ENCODE assay signal across 21 mouse cellular contexts in the genomic region with DNA sequence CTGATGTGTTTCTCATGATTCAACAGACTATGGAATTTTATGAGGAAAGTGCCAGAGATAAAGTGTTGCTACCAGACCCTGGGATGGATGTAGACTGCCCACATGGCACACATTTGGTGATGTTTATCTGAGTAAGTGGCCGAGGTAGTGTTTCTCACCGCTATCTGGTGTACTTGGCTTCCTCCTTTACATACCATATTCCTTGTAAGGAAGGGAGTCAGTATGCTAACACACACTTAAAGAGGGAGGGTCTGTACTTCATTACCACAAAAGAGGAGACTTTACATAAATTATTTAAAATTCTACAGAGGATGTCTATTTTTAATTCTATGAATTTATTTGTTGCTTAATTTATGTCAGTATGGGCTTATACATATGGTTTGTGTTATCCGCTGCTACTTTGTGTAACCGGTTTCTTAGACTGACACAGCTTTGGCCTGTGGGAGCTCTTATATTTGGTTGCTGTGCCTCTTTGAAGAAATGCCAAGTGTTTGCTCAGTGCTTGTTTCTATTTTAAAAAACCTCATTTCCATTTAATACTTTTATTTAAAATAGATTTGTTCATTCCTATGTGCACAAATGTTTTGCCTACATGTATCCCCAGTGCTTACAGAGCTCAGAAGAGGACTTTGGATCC.
"Had no signal": no experiment of that assay in that cellular context is flagged by ENCODE, and none has a peak within 500 bp of the region (broad histone marks: within the 10 kb centered on the region; RNA-seq: fewer than 3 reads in every experiment).

No protein-coding gene starts in this region.

- H3K27me3 ChIP-seq: limb, embryonic 12.5 days; liver, embryonic 12.5 days; liver, embryonic 15.5 days; midbrain, embryonic 12.5 days; midbrain, embryonic 15.5 days; neural tube, embryonic 12.5 days; neural tube, embryonic 15.5 days; stomach, embryonic 15.5 days had no signal

- H3K27ac ChIP-seq: kidney, postnatal 0 days; layer of hippocampus, adult 2 months; limb, embryonic 12.5 days; liver, embryonic 12.5 days; liver, embryonic 15.5 days; macrophage; midbrain, embryonic 12.5 days; midbrain, embryonic 15.5 days; neural tube, embryonic 12.5 days; neural tube, embryonic 15.5 days; stomach, embryonic 15.5 days had no signal

- H3K9me3 ChIP-seq: limb, embryonic 12.5 days; liver, embryonic 12.5 days; liver, embryonic 15.5 days; midbrain, embryonic 12.5 days; midbrain, embryonic 15.5 days; neural tube, embryonic 12.5 days; neural tube, embryonic 15.5 days; stomach, embryonic 15.5 days had no signal

- ATAC-seq: intestine, postnatal 0 days; liver, embryonic 12.5 days; midbrain, embryonic 15.5 days had no signal

- DNase-seq: kidney, adult 2 months; kidney, postnatal 25 days; layer of hippocampus, adult 9-11 months; liver; lung, postnatal 14 days; right cerebral cortex, adult 18-20 months; right cerebral cortex, postnatal 14 days; right cerebral cortex, postnatal 4 days; thymus, postnatal 25 days had no signal

- H3K4me1 ChIP-seq: limb, embryonic 12.5 days; liver, embryonic 12.5 days; liver, embryonic 15.5 days; midbrain, embryonic 12.5 days; midbrain, embryonic 15.5 days; neural tube, embryonic 12.5 days; neural tube, embryonic 15.5 days; stomach, embryonic 15.5 days had no signal

- H3K4me2 ChIP-seq: limb, embryonic 12.5 days; liver, embryonic 12.5 days; liver, embryonic 15.5 days; midbrain, embryonic 12.5 days; midbrain, embryonic 15.5 days; neural tube, embryonic 12.5 days; neural tube, embryonic 15.5 days; stomach, embryonic 15.5 days had no signal

- H3K9ac ChIP-seq: limb, embryonic 12.5 days; liver, embryonic 12.5 days; liver, embryonic 15.5 days; midbrain, embryonic 12.5 days; midbrain, embryonic 15.5 days; neural tube, embryonic 12.5 days; neural tube, embryonic 15.5 days; stomach, embryonic 15.5 days had no signal

- H3K4me3 ChIP-seq: layer of hippocampus, adult 2 months; limb, embryonic 12.5 days; liver, embryonic 12.5 days; liver, embryonic 15.5 days; midbrain, embryonic 12.5 days; midbrain, embryonic 15.5 days; neural tube, embryonic 12.5 days; neural tube, embryonic 15.5 days; stomach, embryonic 15.5 days had no signal

- H3K36me3 ChIP-seq: limb, embryonic 12.5 days; liver, embryonic 12.5 days; liver, embryonic 15.5 days; midbrain, embryonic 12.5 days; midbrain, embryonic 15.5 days; neural tube, embryonic 12.5 days; neural tube, embryonic 15.5 days; stomach, embryonic 15.5 days had no signal
